Mouse (Mus musculus) megakaryocyte, embryonic 14.5 days (primary cell): ENCODE data around the gene Tfdp1.

Experiments
- FLI1 ChIP-seq: IDR thresholded peaks from 2 replicates; pipeline ENCODE4 v1.6.1; 2012; ENCODE audit warnings: low read length, inconsistent platforms, mixed read lengths
- GATA1 ChIP-seq: IDR thresholded peaks from 3 replicates; pipeline ENCODE4 v1.6.1; 2012; ENCODE audit warnings: mixed read lengths, low read length, inconsistent platforms, borderline replicate concordance

DNA sequence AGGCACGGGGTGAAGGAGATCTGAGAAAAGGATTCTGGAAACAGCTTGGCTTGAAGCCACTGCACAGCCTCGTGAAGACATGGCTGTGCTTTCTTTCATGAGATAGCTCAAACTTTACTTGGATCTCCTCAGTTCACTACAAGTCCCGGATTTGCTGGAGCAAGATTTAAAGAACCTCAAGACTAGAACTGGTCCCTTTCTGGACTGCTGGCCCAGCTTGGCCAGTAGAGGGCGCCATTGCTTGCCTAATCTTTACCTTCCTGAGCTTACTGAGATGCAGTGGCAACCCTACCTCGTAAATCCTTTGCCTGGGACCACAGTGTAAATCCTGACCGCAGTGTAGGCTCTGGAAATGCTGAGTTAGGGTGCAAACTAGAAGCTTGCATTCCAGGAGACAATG, 73.0 kb downstream of the Tfdp1 start:
- TF ChIP-seq FLI1 (no peak), GATA1 (no peak)
